Mouse (Mus musculus) neural tube, embryonic 11.5 days (tissue): ENCODE data around the gene Sipa1l3. TPM values are rescaled to one million over a fixed set of nuclear protein-coding genes. Genes with fewer than 3 reads are reported as not detected.

Experiments used
- ATAC-seq: fragments of 200-750 bp; cut with Nextera tagmentation; 2 replicates; pipeline ENCODE4 v1.8.0; 2017; ENCODE audit warnings: moderate number of reproducible peaks, mild to moderate bottlenecking, moderate TSS enrichment, moderate library complexity; ENCODE audit not compliant: insufficient read depth, low FRiP score, low TSS enrichment
- DNase-seq: peaks from one replicate; pipeline ENCODE4 v3.0.0-alpha.2; 2015; ENCODE audit warnings: low spot score
- H3K27ac ChIP-seq: fragments of 300-500 bp; sonication (generic); 2 replicates; pipeline ENCODE4 v1.5.1; 2014; ENCODE audit warnings: low read depth, mild to moderate bottlenecking, low read length
- H3K27me3 ChIP-seq: fragments of 300-500 bp; sonication (generic); 2 replicates; pipeline ENCODE4 v1.6.1; 2014; ENCODE audit warnings: mild to moderate bottlenecking, low read length, mixed read lengths; ENCODE audit not compliant: control insufficient read depth, insufficient read depth
- H3K36me3 ChIP-seq: fragments of 300-500 bp; sonication (generic); 2 replicates; pipeline ENCODE4 v1.6.1; 2014; ENCODE audit warnings: mild to moderate bottlenecking, low read length, moderate library complexity, mixed read lengths; ENCODE audit not compliant: control insufficient read depth, insufficient read depth
- H3K4me1 ChIP-seq: fragments of 300-500 bp; sonication (generic); 2 replicates; pipeline ENCODE4 v1.6.1; 2014; ENCODE audit warnings: low read length, mixed read lengths; ENCODE audit not compliant: control insufficient read depth, insufficient read depth
- H3K4me2 ChIP-seq: fragments of 300-500 bp; sonication (generic); 2 replicates; pipeline ENCODE4 v1.6.1; 2014; ENCODE audit warnings: low read depth, mild to moderate bottlenecking, moderate library complexity
- H3K4me3 ChIP-seq: fragments of 300-500 bp; sonication (generic); 2 replicates; pipeline ENCODE4 v1.5.1; 2014; ENCODE audit warnings: low read depth, low read length
- H3K9ac ChIP-seq: fragments of 300-500 bp; sonication (generic); 2 replicates; pipeline ENCODE4 v1.6.1; 2014; ENCODE audit warnings: mild to moderate bottlenecking, low read length
- H3K9me3 ChIP-seq: fragments of 300-500 bp; sonication (generic); 2 replicates; pipeline ENCODE4 v1.6.1; 2016; ENCODE audit warnings: low read length; ENCODE audit not compliant: control insufficient read depth
- WGBS: fragments of 180-500 bp; shearing (Covaris S2); extraction: QIAGEN DNeasy Blood & Tissue Kit; methylation state at CpG from one replicate; pipeline ENCODE4 v1.1.7; 2014; 5-methylcytosine and 5-hydroxymethylcytosine counted together
- polyA plus RNA-seq: library from polyadenylated mRNA; unstranded; fragments of >200 nt; fragmentation: Nextera tagmentation; extraction: Ambion mirVana; gene quantifications from 2 replicates; pipeline ENCODE4 v1.2.1, GENCODE M21; 2014

The Sipa1l3 gene
- polyA plus RNA-seq, 1 experiment from 2014 or later: 11.9 TPM

GRCm38 (mm10) chr7:29491471-29491755 lies 27.0 kb downstream of the Sipa1l3 start:
- WGBS: 63% methylated on average over 3 of the region's 3 CpGs
- no peaks in the 10 kb centered on the region for H3K36me3 ChIP-seq
- H3K4me3 ChIP-seq: no peak overlapping the region
- DNase-seq (no peak), ATAC-seq (no peak)
- H3K9ac ChIP-seq: no peak overlapping the region
- no peaks in the 10 kb centered on the region for H3K27me3 ChIP-seq
- peaks cover 15% of the 10 kb centered on the region for H3K4me1 ChIP-seq
- no peak overlapping the region for H3K4me2 ChIP-seq
- no peak overlapping the region for H3K27ac ChIP-seq
- no peaks in the 10 kb centered on the region for H3K9me3 ChIP-seq

DNA sequence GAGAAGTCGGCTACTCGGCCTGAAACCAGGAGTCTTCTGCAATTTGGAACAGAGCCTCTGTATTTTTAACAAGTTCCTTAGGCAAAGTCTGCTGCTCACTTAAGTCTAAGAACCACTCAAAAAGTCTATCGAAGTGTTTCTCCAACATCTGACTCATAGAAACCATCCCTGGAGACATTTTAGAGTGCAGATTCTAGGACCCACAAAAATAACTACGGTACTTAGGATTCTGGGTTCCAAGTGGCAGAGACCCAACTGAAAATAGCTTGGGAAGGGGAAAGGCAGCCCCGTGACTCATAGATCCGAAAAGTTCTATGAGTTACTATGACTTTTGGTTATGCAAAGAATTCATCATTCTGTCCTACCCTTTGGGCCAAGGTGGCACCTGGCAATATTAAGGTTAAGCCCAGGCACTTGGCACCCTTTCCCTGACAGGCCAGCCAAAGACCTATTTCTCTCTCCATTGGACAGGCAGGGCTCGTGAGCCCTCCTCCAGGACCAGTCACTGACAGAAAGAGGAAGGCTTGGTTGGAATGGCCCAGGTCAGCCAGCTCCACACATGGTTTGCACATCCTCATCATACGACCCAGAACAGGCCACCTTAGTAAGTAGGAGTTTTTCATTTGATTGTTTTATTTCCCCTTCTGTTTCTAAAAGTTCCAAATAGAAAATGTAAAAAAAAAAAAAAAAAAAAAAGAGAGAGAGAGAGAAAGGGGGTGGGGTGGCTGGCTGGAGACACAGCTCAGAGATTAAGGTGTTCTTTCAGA lies 27.6 kb downstream of the Sipa1l3 start:
- Histone ChIP-seq H3K36me3 (no peaks in the 10 kb centered on the region), H3K9ac (no peak overlapping the region), H3K4me1 (peaks cover 14% of the 10 kb centered on the region), H3K27ac (no peak overlapping the region), H3K9me3 (no peaks in the 10 kb centered on the region), H3K4me2 (no peak overlapping the region), H3K4me3 (no peak overlapping the region), H3K27me3 (no peaks in the 10 kb centered on the region)
- WGBS: 86% methylated on average over 8 of the region's 8 CpGs
- DNase-seq (no peak), ATAC-seq (no peak)

GRCm38 (mm10) chr7:29489851-29490250 lies 28.6 kb downstream of the Sipa1l3 start:
- no peaks in the 10 kb centered on the region for H3K9me3 ChIP-seq
- ATAC-seq: no peak
- H3K9ac ChIP-seq: no peak overlapping the region
- no peaks in the 10 kb centered on the region for H3K27me3 ChIP-seq
- H3K27ac ChIP-seq: no peak overlapping the region
- H3K4me3 ChIP-seq: no peak overlapping the region
- no peaks in the 10 kb centered on the region for H3K36me3 ChIP-seq
- WGBS: 20% methylated on average over 7 of the region's 7 CpGs
- DNase-seq: peak; percentile 35
- no peak overlapping the region for H3K4me2 ChIP-seq
- peaks cover 11% of the 10 kb centered on the region for H3K4me1 ChIP-seq

- Histone ChIP-seq H3K27ac (no peak overlapping the region), H3K9me3 (no peaks in the 10 kb centered on the region), H3K9ac (no peak overlapping the region), H3K36me3 (no peaks in the 10 kb centered on the region), H3K4me2 (no peak overlapping the region), H3K27me3 (no peaks in the 10 kb centered on the region), H3K4me3 (no peak overlapping the region), H3K4me1 (peaks cover 11% of the 10 kb centered on the region)
- no peak for DNase-seq
- WGBS: 19% methylated on average over 3 of the region's 3 CpGs
- no peak for ATAC-seq
Observed at GRCm38 (mm10) chr7:29489364-29489763, 29.1 kb downstream of the Sipa1l3 start.

DNA sequence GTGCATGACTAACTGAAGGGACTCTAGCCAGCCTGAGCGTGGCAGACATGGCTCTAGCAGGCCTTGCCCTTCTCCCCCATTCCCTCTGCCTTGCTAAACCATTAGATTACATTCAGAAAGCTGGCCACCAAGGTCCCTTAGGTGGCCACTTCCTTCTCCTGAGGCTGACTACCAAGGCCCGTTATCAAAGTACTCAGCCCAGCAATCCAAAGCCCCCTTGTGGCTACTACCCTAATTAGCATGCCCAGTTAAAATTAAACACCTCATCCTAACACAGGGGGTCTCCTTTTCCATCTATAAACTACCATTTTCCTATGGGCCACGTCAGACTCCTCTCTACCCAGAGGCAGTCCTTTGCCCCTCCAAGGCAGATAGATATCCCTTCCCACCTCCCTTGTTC lies 31.7 kb downstream of the Sipa1l3 start:
- Histone ChIP-seq H3K9me3 (no peaks in the 10 kb centered on the region), H3K4me2 (no peak overlapping the region), H3K4me1 (peaks cover 11% of the 10 kb centered on the region), H3K9ac (no peak overlapping the region), H3K27ac (no peak overlapping the region), H3K27me3 (no peaks in the 10 kb centered on the region), H3K4me3 (no peak overlapping the region), H3K36me3 (no peaks in the 10 kb centered on the region)
- DNase-seq (no peak), ATAC-seq (no peak)
- 78% methylated on average over 3 of the region's 3 CpGs for WGBS

DNA sequence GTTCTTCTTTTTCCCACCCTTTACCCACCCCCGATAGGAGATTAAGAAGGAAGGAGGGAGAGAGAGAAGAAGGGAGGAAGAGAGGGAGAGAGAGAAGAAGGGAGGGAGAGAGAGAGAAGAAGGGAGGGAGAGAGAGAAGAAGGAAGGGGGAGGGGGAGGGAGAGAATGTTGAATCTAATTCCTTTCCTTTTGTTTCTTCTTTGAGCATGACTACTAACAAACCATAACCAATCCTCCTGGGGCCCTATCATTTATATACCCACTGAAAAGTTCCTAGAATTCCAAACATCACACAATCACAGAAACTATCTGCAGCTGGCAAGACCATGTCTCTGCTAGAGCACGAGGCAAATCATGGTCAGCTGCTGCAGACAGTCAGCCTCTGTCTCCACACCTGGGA lies 32.7 kb downstream of the Sipa1l3 start:
- Histone ChIP-seq H3K27ac (no peak overlapping the region), H3K27me3 (no peaks in the 10 kb centered on the region), H3K9me3 (no peaks in the 10 kb centered on the region), H3K9ac (no peak overlapping the region), H3K4me1 (peaks cover 14% of the 10 kb centered on the region), H3K4me3 (no peak overlapping the region), H3K4me2 (no peak overlapping the region), H3K36me3 (no peaks in the 10 kb centered on the region)
- 78% methylated on average over 2 of the region's 2 CpGs for WGBS
- ATAC-seq (no peak), DNase-seq (no peak)

GRCm38 (mm10) chr7:29483556-29483955 lies 34.9 kb downstream of the Sipa1l3 start:
- Histone ChIP-seq H3K9me3 (no peaks in the 10 kb centered on the region), H3K27me3 (no peaks in the 10 kb centered on the region), H3K4me3 (no peak overlapping the region), H3K27ac (no peak overlapping the region), H3K4me2 (no peak overlapping the region), H3K4me1 (peaks cover 3% of the 10 kb centered on the region; the same call in 1 of the 2 replicates), H3K9ac (no peak overlapping the region), H3K36me3 (no peaks in the 10 kb centered on the region)
- ATAC-seq (no peak), DNase-seq (no peak)
- WGBS: 77% methylated on average over 4 of the region's 4 CpGs

- Histone ChIP-seq H3K27me3 (no peaks in the 10 kb centered on the region), H3K4me1 (peaks cover 3% of the 10 kb centered on the region; the same call in 1 of the 2 replicates), H3K4me3 (no peak overlapping the region), H3K9ac (no peak overlapping the region), H3K4me2 (no peak overlapping the region), H3K27ac (no peak overlapping the region), H3K36me3 (no peaks in the 10 kb centered on the region), H3K9me3 (no peaks in the 10 kb centered on the region)
- ATAC-seq (no peak), DNase-seq (no peak)
- 50% methylated on average over 15 of the region's 15 CpGs for WGBS
Observed at GRCm38 (mm10) chr7:29481345-29482155, 36.9 kb downstream of the Sipa1l3 start.
